Mouse (Mus musculus) liver, adult 2 months (tissue): Measurements from ENCODE around the gene Il1rn.

Experiments used
- CTCF ChIP-seq: fragments of 200-500 bp; IDR thresholded peaks from 2 replicates; pipeline ENCODE4 v1.5.1; 2011; ENCODE audit warnings: low read depth, low read length, control low read depth
- POLR2A ChIP-seq: fragments of 200-500 bp; IDR thresholded peaks from 2 replicates; pipeline ENCODE4 v1.6.1; 2011; ENCODE audit warnings: low read length, control low read depth; ENCODE audit not compliant: insufficient read depth; ENCODE audit errors: extremely low read depth

DNA sequence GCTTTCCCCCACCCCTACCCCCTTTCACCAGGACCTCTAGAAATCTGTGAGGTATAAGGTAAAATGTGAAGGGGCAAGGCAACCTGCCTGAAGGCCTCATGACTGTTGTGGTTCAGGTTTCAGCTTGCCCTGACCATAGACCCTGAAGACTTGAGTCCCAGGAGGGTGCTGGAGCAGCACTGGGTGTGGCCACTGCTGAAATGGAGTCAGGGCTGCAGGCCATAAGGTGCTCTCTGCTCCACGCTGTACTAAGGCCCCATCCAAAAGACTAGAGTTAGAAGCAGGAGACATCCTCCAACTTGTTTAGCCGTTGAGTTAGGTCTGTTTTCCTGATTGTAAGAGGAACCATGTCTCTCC is 50.3 kb downstream of the Il1rn start:
- TF ChIP-seq CTCF (no peak), POLR2A (no peak)
